Mouse (Mus musculus) hindbrain, embryonic 13.5 days (tissue): ENCODE results near the gene Wdr20. TPM values are rescaled to one million over a fixed set of nuclear protein-coding genes. Genes with fewer than 3 reads are reported as not detected.
"Not testable (repeated sequence)": the region's sequence is repeated elsewhere in the genome, so short reads cannot be mapped to it uniquely, and the experiment has no call there.

ENCODE experiments used
- ATAC-seq: fragments of 200-750 bp; cut with Nextera tagmentation; 2 replicates; pipeline ENCODE4 v1.8.0; 2017; ENCODE audit warnings: moderate TSS enrichment; ENCODE audit not compliant: low FRiP score
- H3K27ac ChIP-seq: fragments of 300-500 bp; sonication (generic); 2 replicates; pipeline ENCODE4 v1.5.1; 2015; ENCODE audit warnings: inconsistent platforms, mild to moderate bottlenecking, moderate library complexity
- H3K27me3 ChIP-seq: fragments of 300-500 bp; sonication (generic); 2 replicates; pipeline ENCODE4 v1.6.1; 2015; ENCODE audit warnings: mild to moderate bottlenecking, inconsistent platforms
- H3K36me3 ChIP-seq: fragments of 300-500 bp; sonication (generic); 2 replicates; pipeline ENCODE4 v1.6.1; 2015; ENCODE audit warnings: mild to moderate bottlenecking, inconsistent platforms
- H3K4me1 ChIP-seq: fragments of 300-500 bp; sonication (generic); replicated peaks from 2 replicates; pipeline ENCODE4 v1.6.1; 2015; ENCODE audit warnings: inconsistent platforms
- H3K4me2 ChIP-seq: fragments of 300-500 bp; sonication (generic); 2 replicates; pipeline ENCODE4 v1.6.1; 2015; ENCODE audit warnings: inconsistent platforms, mild to moderate bottlenecking, moderate library complexity
- H3K4me3 ChIP-seq: fragments of 300-500 bp; sonication (generic); 2 replicates; pipeline ENCODE4 v1.5.1; 2015; ENCODE audit warnings: mild to moderate bottlenecking, inconsistent platforms
- H3K9ac ChIP-seq: fragments of 300-500 bp; sonication (generic); 2 replicates; pipeline ENCODE4 v1.6.1; 2015; ENCODE audit warnings: mild to moderate bottlenecking, inconsistent platforms
- H3K9me3 ChIP-seq: fragments of 300-500 bp; sonication (generic); 2 replicates; pipeline ENCODE4 v1.6.1; 2016; ENCODE audit warnings: inconsistent platforms
- WGBS: fragments of 180-500 bp; shearing (Covaris S2); methylation state at CpG from one replicate; pipeline ENCODE4 v1.1.7; 2015; 5-methylcytosine and 5-hydroxymethylcytosine counted together
- polyA plus RNA-seq: library from polyadenylated mRNA; unstranded; fragments of >200 nt; fragmentation: Nextera tagmentation; extraction: Ambion mirVana; gene quantifications from 2 replicates; pipeline ENCODE4 v1.2.1, GENCODE M21; 2015

Gene Wdr20
- 26.0 and 26.3 TPM in 2 replicates for polyA plus RNA-seq

GRCm38 (mm10) chr12:110737170-110738157 lies at the start of gene Wdr20:
Wdr20 (plus strand) TSS chr12:110737944.
- WGBS = 1% methylated on average over 69 of the region's 69 CpGs

GRCm38 (mm10) chr12:110688921-110689320 lies 48.8 kb upstream of the Wdr20 start:
- 98% methylated on average over 3 of the region's 3 CpGs for WGBS
- H3K4me3 ChIP-seq, ATAC-seq, H3K4me1 ChIP-seq, H3K9me3 ChIP-seq, H3K27ac ChIP-seq, H3K27me3 ChIP-seq, H3K4me2 ChIP-seq, H3K9ac ChIP-seq: not testable (repeated sequence)
- peaks cover 66% of the 10 kb centered on the region for H3K36me3 ChIP-seq

More at GRCm38 (mm10) chr12:110737170-110738157, at the start of gene Wdr20:
- ATAC-seq = peak; percentile 95
- Histone ChIP-seq H3K9ac (peak within 1 kb of the TSS; percentile 94), H3K9me3 (no peaks in the 10 kb centered on the region), H3K4me1 (peaks cover 34% of the 10 kb centered on the region), H3K4me3 (peak within 1 kb of the TSS; percentile 98), H3K27me3 (peaks cover 16% of the 10 kb centered on the region), H3K36me3 (no peaks in the 10 kb centered on the region), H3K4me2 (peak within 1 kb of the TSS; percentile 89), H3K27ac (peak within 1 kb of the TSS; percentile 94)

GRCm38 (mm10) chr12:110689919-110690643 lies 47.7 kb upstream of the Wdr20 start:
- no peak overlapping the region for H3K9ac ChIP-seq
- no peak for ATAC-seq
- H3K4me1 ChIP-seq = peaks cover 17% of the 10 kb centered on the region
- peaks cover 74% of the 10 kb centered on the region for H3K36me3 ChIP-seq
- no peaks in the 10 kb centered on the region for H3K27me3 ChIP-seq
- WGBS = 84% methylated on average over 6 of the region's 6 CpGs
- H3K4me3 ChIP-seq = no peak overlapping the region
- no peak overlapping the region for H3K4me2 ChIP-seq
- H3K9me3 ChIP-seq = no peaks in the 10 kb centered on the region
- no peak overlapping the region for H3K27ac ChIP-seq

- ATAC-seq, H3K4me3 ChIP-seq, H3K9ac ChIP-seq, H3K27me3 ChIP-seq, H3K27ac ChIP-seq, H3K9me3 ChIP-seq, H3K4me2 ChIP-seq: not testable (repeated sequence)
- Histone ChIP-seq H3K4me1 (peaks cover 24% of the 10 kb centered on the region), H3K36me3 (peaks cover 50% of the 10 kb centered on the region)
- WGBS = 75% methylated on average over 5 of the region's 5 CpGs
Measured at GRCm38 (mm10) chr12:110693378-110693777, 44.4 kb upstream of the Wdr20 start.

GRCm38 (mm10) chr12:110695676-110696171 lies 42.0 kb upstream of the Wdr20 start:
- H3K4me2 ChIP-seq = peak overlapping the region; percentile 63
- WGBS = 0% methylated on average over 52 of the region's 55 CpGs
- no peaks in the 10 kb centered on the region for H3K27me3 ChIP-seq
- H3K4me1 ChIP-seq = peaks cover 24% of the 10 kb centered on the region
- H3K4me3 ChIP-seq = peak overlapping the region; percentile 97
- H3K27ac ChIP-seq = peak overlapping the region; percentile 99
- H3K9ac ChIP-seq = peak overlapping the region; percentile 99
- peak; percentile 79 for ATAC-seq
- peaks cover 27% of the 10 kb centered on the region for H3K36me3 ChIP-seq
- no peaks in the 10 kb centered on the region for H3K9me3 ChIP-seq

GRCm38 (mm10) chr12:110696173-110696974 lies 41.4 kb upstream of the Wdr20 start:
- Histone ChIP-seq H3K27ac (peak overlapping the region; percentile 99), H3K4me2 (peak overlapping the region; percentile 75), H3K9me3 (no peaks in the 10 kb centered on the region), H3K27me3 (no peaks in the 10 kb centered on the region), H3K4me1 (peaks cover 24% of the 10 kb centered on the region), H3K36me3 (peaks cover 25% of the 10 kb centered on the region), H3K9ac (peak overlapping the region; percentile 99), H3K4me3 (peak overlapping the region; percentile 97)
- peak; percentile 97 for ATAC-seq
- WGBS = under 1% methylated on average over 88 of the region's 89 CpGs

- ATAC-seq = no peak
Measured at GRCm38 (mm10) chr12:110696975-110697400, 40.8 kb upstream of the Wdr20 start.

GRCm38 (mm10) chr12:110697457-110697856 lies 40.3 kb upstream of the Wdr20 start:
- Histone ChIP-seq H3K4me2 (no peak overlapping the region), H3K27me3 (no peaks in the 10 kb centered on the region), H3K4me1 (peaks cover 24% of the 10 kb centered on the region), H3K36me3 (peaks cover 19% of the 10 kb centered on the region), H3K9me3 (no peaks in the 10 kb centered on the region), H3K9ac (no peak overlapping the region), H3K27ac (no peak overlapping the region), H3K4me3 (no peak overlapping the region)
- 72% methylated on average over 5 of the region's 5 CpGs for WGBS
- no peak for ATAC-seq

More at GRCm38 (mm10) chr12:110696975-110697400, 40.8 kb upstream of the Wdr20 start:
- H3K4me3 ChIP-seq = peak overlapping the region; percentile 97
- H3K27me3 ChIP-seq = no peaks in the 10 kb centered on the region
- peak overlapping the region; percentile 86 for H3K9ac ChIP-seq
- 50% methylated on average over 9 of the region's 9 CpGs for WGBS
- no peaks in the 10 kb centered on the region for H3K9me3 ChIP-seq
- peaks cover 19% of the 10 kb centered on the region for H3K36me3 ChIP-seq
- peak overlapping the region; percentile 89 for H3K27ac ChIP-seq
- H3K4me2 ChIP-seq = peak overlapping the region; percentile 75
- H3K4me1 ChIP-seq = peaks cover 24% of the 10 kb centered on the region

- H3K27me3 ChIP-seq = no peaks in the 10 kb centered on the region
- peaks cover 14% of the 10 kb centered on the region for H3K36me3 ChIP-seq
- no peak for ATAC-seq
- peaks cover 24% of the 10 kb centered on the region for H3K4me1 ChIP-seq
- no peak overlapping the region for H3K4me2 ChIP-seq
- no peak overlapping the region; the same call in 1 of the 2 replicates for H3K9ac ChIP-seq
- no peak overlapping the region for H3K4me3 ChIP-seq
- no peak overlapping the region for H3K27ac ChIP-seq
- 76% methylated on average over 1 of the region's 1 CpGs for WGBS
- H3K9me3 ChIP-seq = no peaks in the 10 kb centered on the region
Measured at GRCm38 (mm10) chr12:110698080-110698479, 39.7 kb upstream of the Wdr20 start.

GRCm38 (mm10) chr12:110698523-110699170 lies 39.1 kb upstream of the Wdr20 start:
- WGBS = 52% methylated on average over 15 of the region's 15 CpGs
- ATAC-seq = no peak
- Histone ChIP-seq H3K9ac (no peak overlapping the region; the same call in 1 of the 2 replicates), H3K36me3 (peaks cover 10% of the 10 kb centered on the region), H3K27me3 (no peaks in the 10 kb centered on the region), H3K4me1 (peaks cover 21% of the 10 kb centered on the region), H3K27ac (no peak overlapping the region), H3K4me2 (no peak overlapping the region), H3K4me3 (no peak overlapping the region), H3K9me3 (no peaks in the 10 kb centered on the region)

- H3K4me2 ChIP-seq = no peak overlapping the region
- H3K4me3 ChIP-seq = no peak overlapping the region
- WGBS = 61% methylated on average over 2 of the region's 2 CpGs
- H3K9ac ChIP-seq = no peak overlapping the region
- no peak overlapping the region for H3K27ac ChIP-seq
- H3K27me3 ChIP-seq = peaks cover 5% of the 10 kb centered on the region; the same call in 1 of the 2 replicates
- no peak for ATAC-seq
- peaks cover 18% of the 10 kb centered on the region for H3K4me1 ChIP-seq
- H3K36me3 ChIP-seq = peaks cover 7% of the 10 kb centered on the region
- no peaks in the 10 kb centered on the region for H3K9me3 ChIP-seq
Measured at GRCm38 (mm10) chr12:110699171-110699547, 38.6 kb upstream of the Wdr20 start.
